Mouse (Mus musculus) testis, postnatal 14 days (tissue): Measurements from ENCODE around the gene Fhl2.
"Not testable (repeated sequence)": the region's sequence is repeated elsewhere in the genome, so short reads cannot be mapped to it uniquely, and the experiment has no call there.

ENCODE experiments used
- DNase-seq: peaks from one replicate; pipeline ENCODE4 v3.0.0; 2021; ENCODE audit warnings: low spot score

Gene Fhl2

GRCm38 (mm10) chr1:43150225-43150624, 46.6 kb downstream of the Fhl2 start:
- no peak for DNase-seq

- DNase-seq: no peak
Observed at GRCm38 (mm10) chr1:43147474-43147873, 49.3 kb downstream of the Fhl2 start.

GRCm38 (mm10) chr1:43145388-43145787, 51.4 kb downstream of the Fhl2 start:
- DNase-seq: no peak

- no peak for DNase-seq
Observed at GRCm38 (mm10) chr1:43144338-43144906, 52.4 kb downstream of the Fhl2 start.

- no peak for DNase-seq
Observed at GRCm38 (mm10) chr1:43143791-43144190, 53.0 kb downstream of the Fhl2 start.

GRCm38 (mm10) chr1:43143284-43143683, 53.5 kb downstream of the Fhl2 start:
- DNase-seq: no peak

- DNase-seq: no peak
Observed at GRCm38 (mm10) chr1:43142849-43143248, 53.9 kb downstream of the Fhl2 start.

- DNase-seq: no peak
Observed at GRCm38 (mm10) chr1:43141555-43141961, 55.2 kb downstream of the Fhl2 start.

GRCm38 (mm10) chr1:43139587-43140266, 57.1 kb downstream of the Fhl2 start:
- peak; percentile 69 for DNase-seq

GRCm38 (mm10) chr1:43138268-43138812, 58.4 kb downstream of the Fhl2 start:
- DNase-seq: no peak

GRCm38 (mm10) chr1:43137334-43137733, 59.5 kb downstream of the Fhl2 start:
- no peak for DNase-seq

GRCm38 (mm10) chr1:43136488-43137029, 60.2 kb downstream of the Fhl2 start:
- DNase-seq: not testable (repeated sequence)

GRCm38 (mm10) chr1:43131591-43131990, 65.2 kb downstream of the Fhl2 start:
- DNase-seq: no peak

- DNase-seq: no peak
Observed at GRCm38 (mm10) chr1:43130219-43130981, 66.4 kb downstream of the Fhl2 start.

GRCm38 (mm10) chr1:43127820-43128610, 68.8 kb downstream of the Fhl2 start:
- DNase-seq: no peak

- no peak for DNase-seq
Observed at GRCm38 (mm10) chr1:43127196-43127595, 69.6 kb downstream of the Fhl2 start.

GRCm38 (mm10) chr1:43124726-43125125, 72.1 kb downstream of the Fhl2 start:
- DNase-seq: no peak

- DNase-seq: no peak
Observed at GRCm38 (mm10) chr1:43122616-43123015, 74.2 kb downstream of the Fhl2 start.

- no peak for DNase-seq
Observed at GRCm38 (mm10) chr1:43120950-43121349, 75.8 kb downstream of the Fhl2 start.

GRCm38 (mm10) chr1:43117435-43117834, 79.3 kb downstream of the Fhl2 start:
- no peak for DNase-seq

GRCm38 (mm10) chr1:43112882-43113281, 83.9 kb downstream of the Fhl2 start:
- DNase-seq: no peak

GRCm38 (mm10) chr1:43110556-43110955, 86.2 kb downstream of the Fhl2 start:
- no peak for DNase-seq
